Mouse (Mus musculus): Measurements from ENCODE around the gene Nr2e1. TPM values are rescaled to one million over a fixed set of nuclear protein-coding genes. Genes with fewer than 3 reads are reported as not detected.

Gene Nr2e1
- polyA plus RNA-seq, 1 experiment from 2014 or later, result 0.06 TPM

DNA sequence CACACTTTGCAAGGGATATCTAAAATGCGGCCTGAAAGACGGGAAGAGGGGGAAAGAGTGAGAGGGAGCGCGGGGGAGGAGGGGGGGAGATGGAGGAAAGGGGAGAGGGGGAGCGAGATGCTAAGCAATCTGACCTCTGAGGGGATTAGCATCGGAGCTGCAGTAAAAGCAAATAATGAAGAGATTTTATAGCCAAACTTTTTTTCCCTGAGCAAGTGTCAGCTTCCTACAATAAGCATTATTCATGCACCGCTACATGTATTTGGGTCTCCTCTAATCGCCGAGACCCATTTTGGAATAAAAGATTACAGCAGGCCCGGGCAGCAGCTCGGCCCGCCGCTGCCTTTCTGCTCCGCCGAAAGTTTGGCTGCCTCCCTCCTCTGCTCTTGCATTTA lies 5.2 kb downstream of the Nr2e1 start:
- H3K9ac ChIP-seq (ENCODE audit: low read depth, low read length), result no peak overlapping the region
- peaks cover 95% of the 10 kb centered on the region for H3K27me3 ChIP-seq (ENCODE audit: control insufficient read depth, insufficient read depth, low read length)
- H3K4me2 ChIP-seq, result no peak overlapping the region
- under 1% methylated on average over 15 of the region's 15 CpGs for WGBS (ENCODE audit: insufficient replicate concordance)
- H3K4me1 ChIP-seq (ENCODE audit: control insufficient read depth, insufficient read depth, low read length), result peaks cover 17% of the 10 kb centered on the region
- ATAC-seq (replicated peaks; ENCODE audit: insufficient number of reproducible peaks, low FRiP score, low TSS enrichment), result no peak
- no peak overlapping the region for H3K27ac ChIP-seq (ENCODE audit: low read depth, low read length)
- H3K4me3 ChIP-seq (ENCODE audit: low read depth, low read length), result no peak overlapping the region
- no peaks in the 10 kb centered on the region for H3K36me3 ChIP-seq (ENCODE audit: control insufficient read depth, insufficient read depth, low read length)
- H3K9me3 ChIP-seq (replicated peaks; ENCODE audit: control insufficient read depth, low read length), result no peaks in the 10 kb centered on the region

DNA sequence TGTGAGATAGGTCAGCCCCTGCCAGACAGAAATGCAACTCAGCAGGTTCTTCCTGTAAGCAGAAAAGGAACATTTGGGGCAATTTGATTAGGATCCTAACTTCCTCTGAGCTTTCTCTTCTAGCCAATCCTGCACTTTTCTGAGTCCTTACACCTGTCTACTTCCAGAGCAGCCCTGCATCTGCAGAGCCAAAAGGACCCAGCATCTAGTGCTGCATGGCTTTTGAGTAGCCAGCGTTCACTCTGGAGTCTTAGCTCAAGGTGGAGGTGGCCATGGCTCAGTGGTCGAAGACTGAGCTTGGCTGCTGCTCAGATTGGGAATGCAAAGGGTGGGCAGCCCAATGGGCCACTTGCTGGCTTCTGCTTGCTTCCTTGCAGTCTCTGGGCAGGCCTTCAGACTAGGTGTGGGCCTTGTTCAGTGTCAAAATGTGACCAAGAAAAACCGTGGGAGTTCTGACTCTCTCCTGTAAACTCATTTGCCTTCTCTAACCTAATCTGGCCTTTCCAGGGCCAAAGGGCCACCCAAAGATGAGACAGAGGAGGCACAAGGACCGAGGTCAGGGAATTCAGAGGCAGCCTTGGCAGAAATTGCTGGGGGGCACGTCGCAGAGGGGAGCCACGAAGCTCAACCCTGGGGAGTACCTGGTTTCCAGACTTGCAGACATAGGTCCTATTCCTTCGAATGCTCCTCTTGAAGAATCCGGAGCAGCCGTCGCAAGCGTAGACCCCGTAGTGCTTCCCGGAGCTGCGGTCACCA lies 5.7 kb downstream of the Nr2e1 start:
- Histone ChIP-seq H3K36me3 (ENCODE audit: control insufficient read depth, insufficient read depth, low read length) (no peaks in the 10 kb centered on the region), H3K4me3 (ENCODE audit: low read depth, low read length) (no peak overlapping the region), H3K4me2 (no peak overlapping the region), H3K27ac (ENCODE audit: low read depth, low read length) (no peak overlapping the region), H3K9ac (ENCODE audit: low read depth, low read length) (no peak overlapping the region), H3K27me3 (ENCODE audit: control insufficient read depth, insufficient read depth, low read length) (peaks cover 95% of the 10 kb centered on the region), H3K9me3 (replicated peaks; ENCODE audit: control insufficient read depth, low read length) (no peaks in the 10 kb centered on the region), H3K4me1 (ENCODE audit: control insufficient read depth, insufficient read depth, low read length) (peaks cover 12% of the 10 kb centered on the region)
- no peak for ATAC-seq (replicated peaks; ENCODE audit: insufficient number of reproducible peaks, low FRiP score, low TSS enrichment)
- 2% methylated on average over 15 of the region's 15 CpGs for WGBS (ENCODE audit: insufficient replicate concordance)

DNA sequence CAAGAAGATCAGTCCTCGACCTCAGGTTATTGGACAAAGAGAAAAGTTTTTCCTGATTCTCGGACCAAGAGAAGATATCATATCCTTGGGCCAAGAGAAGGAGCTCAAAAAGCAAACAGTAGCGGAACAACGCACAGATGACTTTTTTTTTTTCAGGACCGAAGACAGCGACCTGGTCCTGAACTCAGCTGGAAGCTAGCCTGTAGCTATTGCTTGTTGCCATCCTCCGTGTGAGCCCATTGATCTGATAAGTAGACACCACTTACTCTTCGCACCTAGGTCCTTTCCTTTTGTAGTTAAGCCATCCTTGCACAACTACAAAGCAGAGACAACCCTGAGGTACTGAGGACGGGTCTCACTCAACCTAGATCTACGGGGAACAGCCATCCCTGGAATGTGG lies 8.8 kb downstream of the Nr2e1 start:
- no peak for ATAC-seq (replicated peaks; ENCODE audit: insufficient number of reproducible peaks, low FRiP score, low TSS enrichment)
- Histone ChIP-seq H3K9me3 (replicated peaks; ENCODE audit: control insufficient read depth, low read length) (no peaks in the 10 kb centered on the region), H3K4me3 (ENCODE audit: low read depth, low read length) (no peak overlapping the region), H3K9ac (ENCODE audit: low read depth, low read length) (no peak overlapping the region), H3K4me2 (no peak overlapping the region), H3K27ac (ENCODE audit: low read depth, low read length) (no peak overlapping the region), H3K4me1 (ENCODE audit: control insufficient read depth, insufficient read depth, low read length) (peaks cover 4% of the 10 kb centered on the region; the same call in 1 of the 2 replicates), H3K36me3 (ENCODE audit: control insufficient read depth, insufficient read depth, low read length) (no peaks in the 10 kb centered on the region), H3K27me3 (ENCODE audit: control insufficient read depth, insufficient read depth, low read length) (peaks cover 94% of the 10 kb centered on the region)
- 4% methylated on average over 10 of the region's 10 CpGs for WGBS (ENCODE audit: insufficient replicate concordance)

GRCm38 (mm10) chr10:42572971-42573370 lies 10.5 kb downstream of the Nr2e1 start:
- no peak overlapping the region for H3K27ac ChIP-seq (ENCODE audit: low read depth, low read length)
- no peak for ATAC-seq (replicated peaks; ENCODE audit: insufficient number of reproducible peaks, low FRiP score, low TSS enrichment)
- WGBS (ENCODE audit: insufficient replicate concordance), result 3% methylated on average over 15 of the region's 15 CpGs
- H3K9me3 ChIP-seq (replicated peaks; ENCODE audit: control insufficient read depth, low read length), result no peaks in the 10 kb centered on the region
- no peak overlapping the region for H3K9ac ChIP-seq (ENCODE audit: low read depth, low read length)
- no peak overlapping the region for H3K4me3 ChIP-seq (ENCODE audit: low read depth, low read length)
- H3K36me3 ChIP-seq (ENCODE audit: control insufficient read depth, insufficient read depth, low read length), result no peaks in the 10 kb centered on the region
- H3K4me2 ChIP-seq, result 0 out of 2 replicates have a peak overlapping the region, but pooled peaks have one; percentile 4
- peaks cover 92% of the 10 kb centered on the region for H3K27me3 ChIP-seq (ENCODE audit: control insufficient read depth, insufficient read depth, low read length)
- no peaks in the 10 kb centered on the region for H3K4me1 ChIP-seq (ENCODE audit: control insufficient read depth, insufficient read depth, low read length)

- ATAC-seq (replicated peaks; ENCODE audit: insufficient number of reproducible peaks, low FRiP score, low TSS enrichment), result no peak
- H3K9ac ChIP-seq (ENCODE audit: low read depth, low read length), result no peak overlapping the region
- H3K4me3 ChIP-seq (ENCODE audit: low read depth, low read length), result no peak overlapping the region
- 0 out of 2 replicates have a peak overlapping the region, but pooled peaks have one; percentile 4 for H3K4me2 ChIP-seq
- H3K27ac ChIP-seq (ENCODE audit: low read depth, low read length), result no peak overlapping the region
- no peaks in the 10 kb centered on the region for H3K36me3 ChIP-seq (ENCODE audit: control insufficient read depth, insufficient read depth, low read length)
- no peaks in the 10 kb centered on the region for H3K4me1 ChIP-seq (ENCODE audit: control insufficient read depth, insufficient read depth, low read length)
- H3K27me3 ChIP-seq (ENCODE audit: control insufficient read depth, insufficient read depth, low read length), result peaks cover 90% of the 10 kb centered on the region
- no peaks in the 10 kb centered on the region for H3K9me3 ChIP-seq (replicated peaks; ENCODE audit: control insufficient read depth, low read length)
- whole genome bisulfite sequencing (ENCODE audit: insufficient replicate concordance), result 2% methylated on average over 20 of the region's 20 CpGs
Observed at GRCm38 (mm10) chr10:42572567-42572966, 10.9 kb downstream of the Nr2e1 start.

GRCm38 (mm10) chr10:42562272-42562671 lies 21.2 kb downstream of the Nr2e1 start:
- Histone ChIP-seq H3K9me3 (replicated peaks; ENCODE audit: control insufficient read depth, low read length) (no peaks in the 10 kb centered on the region), H3K36me3 (ENCODE audit: control insufficient read depth, insufficient read depth, low read length) (no peaks in the 10 kb centered on the region), H3K27ac (ENCODE audit: low read depth, low read length) (no peak overlapping the region), H3K4me2 (peak overlapping the region; percentile 9; the same call in 1 of the 2 replicates), H3K9ac (ENCODE audit: low read depth, low read length) (no peak overlapping the region), H3K4me1 (ENCODE audit: control insufficient read depth, insufficient read depth, low read length) (no peaks in the 10 kb centered on the region), H3K4me3 (ENCODE audit: low read depth, low read length) (no peak overlapping the region), H3K27me3 (ENCODE audit: control insufficient read depth, insufficient read depth, low read length) (peaks cover 27% of the 10 kb centered on the region)
- 0 out of 2 replicates have a peak, but pooled peaks have one; percentile 42 for ATAC-seq (replicated peaks; ENCODE audit: insufficient number of reproducible peaks, low FRiP score, low TSS enrichment)
- WGBS (ENCODE audit: insufficient replicate concordance), result 2% methylated on average over 12 of the region's 12 CpGs

DNA sequence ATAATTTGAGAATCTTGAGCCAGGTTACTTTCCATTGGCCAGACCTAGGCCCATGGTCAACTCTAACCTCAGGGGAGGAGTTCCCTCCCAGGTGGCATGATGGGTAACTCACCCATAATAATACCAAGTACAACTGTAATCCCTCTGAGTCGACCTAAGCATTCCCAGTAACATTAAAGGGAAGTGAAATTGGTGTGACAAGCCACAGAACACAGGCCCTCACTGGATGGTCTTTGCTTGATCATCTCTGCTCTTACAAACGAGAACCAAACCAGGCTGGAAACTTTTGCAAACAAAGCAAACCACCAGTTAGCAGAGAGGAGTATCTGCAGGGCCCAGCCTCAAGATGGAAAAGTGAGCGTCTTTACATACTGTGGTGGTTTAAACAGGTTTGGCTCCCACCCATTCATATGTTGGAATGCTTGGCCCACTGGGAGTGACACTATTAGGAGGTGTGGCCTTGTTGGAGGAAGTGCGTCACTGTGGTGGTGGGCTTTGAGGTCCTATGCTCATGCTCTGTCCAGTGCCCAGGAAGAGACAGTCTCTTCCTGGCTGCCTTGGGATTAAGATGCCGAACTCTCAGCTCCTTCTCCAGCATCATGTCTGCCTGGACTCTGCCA lies 23.7 kb downstream of the Nr2e1 start:
- Histone ChIP-seq H3K9ac (ENCODE audit: low read depth, low read length) (no peak overlapping the region), H3K9me3 (replicated peaks; ENCODE audit: control insufficient read depth, low read length) (no peaks in the 10 kb centered on the region), H3K4me1 (ENCODE audit: control insufficient read depth, insufficient read depth, low read length) (no peaks in the 10 kb centered on the region), H3K27me3 (ENCODE audit: control insufficient read depth, insufficient read depth, low read length) (0 out of 2 replicates have a peak, but pooled peaks cover 6% of the 10 kb centered on the region), H3K36me3 (ENCODE audit: control insufficient read depth, insufficient read depth, low read length) (no peaks in the 10 kb centered on the region), H3K27ac (ENCODE audit: low read depth, low read length) (no peak overlapping the region), H3K4me2 (no peak overlapping the region), H3K4me3 (ENCODE audit: low read depth, low read length) (no peak overlapping the region)
- no peak for ATAC-seq (replicated peaks; ENCODE audit: insufficient number of reproducible peaks, low FRiP score, low TSS enrichment)
- WGBS (ENCODE audit: insufficient replicate concordance), result 64% methylated on average over 5 of the region's 5 CpGs

- WGBS (ENCODE audit: insufficient replicate concordance), result 85% methylated on average over 3 of the region's 3 CpGs
- Histone ChIP-seq H3K27ac (ENCODE audit: low read depth, low read length) (no peak overlapping the region), H3K4me3 (ENCODE audit: low read depth, low read length) (no peak overlapping the region), H3K27me3 (ENCODE audit: control insufficient read depth, insufficient read depth, low read length) (no peaks in the 10 kb centered on the region), H3K36me3 (ENCODE audit: control insufficient read depth, insufficient read depth, low read length) (no peaks in the 10 kb centered on the region), H3K4me1 (ENCODE audit: control insufficient read depth, insufficient read depth, low read length) (no peaks in the 10 kb centered on the region), H3K9ac (ENCODE audit: low read depth, low read length) (no peak overlapping the region), H3K9me3 (replicated peaks; ENCODE audit: control insufficient read depth, low read length) (no peaks in the 10 kb centered on the region), H3K4me2 (no peak overlapping the region)
- ATAC-seq (replicated peaks; ENCODE audit: insufficient number of reproducible peaks, low FRiP score, low TSS enrichment), result peak; percentile 88
Observed at GRCm38 (mm10) chr10:42546507-42546906, 36.9 kb downstream of the Nr2e1 start.
